In genomic region chr4:104515681-104516080, GRCm38 (mm10) we compare ENCODE assay signal across 15 mouse cellular contexts.
"Had no signal": no experiment of that assay in that cellular context is flagged by ENCODE, and none has a peak within 500 bp of the region (broad histone marks: within the 10 kb centered on the region; RNA-seq: fewer than 3 reads in every experiment).

No protein-coding gene starts in this region.

- H3K9ac ChIP-seq: limb, embryonic 15.5 days; liver, embryonic 12.5 days; lung, embryonic 14.5 days; neural tube, embryonic 13.5 days had no signal

- H3K4me2 ChIP-seq: limb, embryonic 15.5 days; liver, embryonic 12.5 days; lung, embryonic 14.5 days; neural tube, embryonic 13.5 days had no signal

- H3K27me3 ChIP-seq: limb, embryonic 15.5 days; liver, embryonic 12.5 days; neural tube, embryonic 13.5 days had no signal

- H3K36me3 ChIP-seq: limb, embryonic 15.5 days; liver, embryonic 12.5 days; midbrain, embryonic 10.5 days; neural tube, embryonic 13.5 days had no signal

- DNase-seq: kidney, adult 2 months; lung, embryonic 14.5 days; lung, postnatal 10 days; lung, postnatal 4 days; retina, postnatal 1 day; right cerebral cortex, postnatal 14 days; thymus, adult 2 months; thymus, postnatal 25 days had no signal

- H3K27ac ChIP-seq: kidney, postnatal 0 days; left cerebral cortex, adult 2 months; limb, embryonic 15.5 days; liver, embryonic 12.5 days; midbrain, embryonic 10.5 days; neural tube, embryonic 13.5 days had no signal

- H3K4me3 ChIP-seq: left cerebral cortex, adult 2 months; limb, embryonic 15.5 days; liver, embryonic 12.5 days; midbrain, embryonic 10.5 days; neural tube, embryonic 13.5 days had no signal

- H3K4me1 ChIP-seq: limb, embryonic 15.5 days; liver, embryonic 12.5 days had no signal

- ATAC-seq: liver, embryonic 12.5 days; midbrain, embryonic 16.5 days had no signal

- H3K9me3 ChIP-seq: limb, embryonic 15.5 days; liver, embryonic 12.5 days; midbrain, embryonic 10.5 days; neural tube, embryonic 13.5 days had no signal
